Mouse (Mus musculus) adrenal gland, postnatal 25 days (tissue): Measurements from ENCODE around the gene Kcna3. TPM values are rescaled to one million over a fixed set of nuclear protein-coding genes. Genes with fewer than 3 reads are reported as not detected.

Experiments
- DNase-seq: peaks from one replicate; pipeline ENCODE4 v3.0.0; 2021; ENCODE audit warnings: mixed read lengths
- total RNA-seq: library from RNA; stranded (reverse); gene quantifications from 2 replicates; pipeline ENCODE4 v1.2.3, GENCODE M21; 2021

The Kcna3 gene
- total RNA-seq, 1 experiment from 2014 or later, result 0.79 TPM

DNA sequence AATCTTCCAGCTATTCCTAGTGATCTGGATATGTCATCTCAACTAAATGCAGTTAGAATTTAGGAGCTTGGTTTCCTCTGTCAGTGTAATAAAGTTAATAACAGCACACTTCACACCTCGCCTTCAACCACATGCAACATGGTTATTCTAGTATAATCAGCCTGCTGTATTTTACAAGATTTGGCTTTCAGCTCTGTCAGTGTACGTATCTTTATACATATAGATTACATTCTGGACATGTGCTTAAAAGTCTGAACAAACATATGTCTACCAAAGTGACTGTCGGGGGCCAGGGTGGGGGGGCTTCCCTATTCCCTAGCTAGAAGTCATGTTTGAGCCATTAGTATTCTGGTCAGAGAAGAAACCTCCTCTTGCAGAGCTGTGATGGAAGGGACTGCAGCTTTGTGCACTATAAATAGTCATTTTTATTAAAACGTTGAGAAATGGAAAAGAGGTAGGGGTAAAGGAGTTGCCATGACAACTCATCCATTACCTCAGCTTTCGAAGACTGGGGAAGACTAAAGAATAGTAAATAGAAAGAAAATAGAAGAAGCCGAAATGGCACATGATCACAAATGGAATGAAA lies 29.6 kb downstream of the Kcna3 start:
- no peak for DNase-seq

DNA sequence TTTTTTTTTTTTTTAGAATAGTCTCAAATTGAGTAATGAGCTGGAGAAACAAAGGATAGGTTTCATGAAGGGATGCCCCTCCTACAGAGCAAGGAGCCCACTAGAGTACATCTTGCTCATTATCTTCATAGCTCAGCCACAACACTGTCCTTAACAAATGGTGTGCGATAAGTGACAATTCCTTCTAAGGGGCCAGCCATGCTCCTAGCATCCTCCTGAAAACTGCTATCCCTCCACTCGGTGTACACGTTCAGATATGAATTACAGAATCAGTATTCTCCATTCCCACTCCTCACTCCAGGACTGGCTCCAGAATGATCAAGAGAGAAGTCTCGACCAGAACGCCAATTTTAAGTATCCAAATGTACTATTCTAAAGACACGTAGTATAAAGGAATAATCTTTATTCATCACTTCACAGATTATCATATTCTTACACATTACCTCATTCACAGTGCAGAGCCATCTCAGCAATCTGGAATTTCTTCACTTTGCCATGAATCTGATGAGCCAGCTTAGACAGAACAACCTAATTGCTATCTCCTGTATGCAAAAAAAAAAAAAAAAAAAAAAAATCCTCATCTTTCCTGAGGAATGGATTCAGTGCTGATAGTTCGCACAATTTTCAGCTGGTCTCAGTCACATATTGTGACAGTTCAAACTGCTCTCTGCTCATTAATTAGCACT lies 30.3 kb downstream of the Kcna3 start:
- no peak for DNase-seq

DNA sequence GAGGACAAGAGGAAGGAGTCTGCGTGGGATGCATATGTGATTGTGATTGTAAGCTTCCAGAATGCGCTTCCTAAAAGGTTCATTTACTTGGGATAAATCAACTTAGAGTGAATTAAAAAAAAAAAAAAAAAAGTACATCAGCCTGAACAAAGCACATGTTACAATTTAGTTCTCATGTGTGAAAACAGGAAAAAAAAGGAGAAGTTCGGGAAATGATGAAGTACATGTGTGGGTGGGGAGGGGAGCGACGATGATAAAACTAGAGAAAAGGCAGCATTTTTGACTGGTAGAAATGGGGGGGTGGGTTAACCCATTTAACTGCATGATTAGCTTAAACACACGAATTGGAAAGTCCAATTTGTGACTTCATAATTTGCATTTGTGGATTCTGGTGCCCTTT lies 31.3 kb downstream of the Kcna3 start:
- DNase-seq, result no peak

DNA sequence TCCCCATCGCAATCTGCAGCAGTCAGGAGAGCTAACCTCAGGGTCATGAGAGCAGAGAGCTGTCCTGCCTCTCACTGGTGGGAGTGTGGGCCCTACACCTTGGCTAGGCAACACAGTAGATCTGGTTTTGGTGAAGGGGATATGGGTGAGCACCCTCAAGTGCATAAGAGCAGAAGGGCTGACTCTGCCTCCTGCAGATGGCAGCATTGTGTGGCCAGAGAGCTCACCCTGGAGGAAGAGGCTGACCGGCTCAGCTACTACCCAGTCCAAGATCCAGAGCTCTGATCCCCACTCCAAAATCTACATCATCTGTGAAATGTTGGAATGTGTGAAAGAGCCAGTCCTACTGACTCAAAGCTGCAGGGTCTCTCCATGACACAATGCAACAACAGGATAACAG lies 37.9 kb downstream of the Kcna3 start:
- no peak for DNase-seq

DNA sequence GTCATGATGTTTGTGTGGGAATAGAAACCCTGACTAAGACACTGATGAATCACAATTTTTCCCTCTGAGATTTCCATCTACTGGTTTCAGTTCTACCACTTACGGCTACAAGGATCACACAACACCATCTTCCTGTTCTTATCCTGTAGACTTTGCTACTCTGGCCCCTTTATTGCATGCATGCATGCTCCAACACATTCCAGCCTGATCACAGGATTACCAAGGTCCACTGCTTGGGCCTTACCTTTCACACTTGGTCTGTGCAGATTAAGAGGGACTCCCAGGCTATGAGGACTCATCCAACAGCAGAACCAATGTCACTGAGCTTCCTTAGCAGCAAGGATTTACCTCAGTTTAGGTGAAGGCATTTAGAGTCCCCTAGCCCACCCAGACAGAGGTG lies 39.7 kb downstream of the Kcna3 start:
- no peak for DNase-seq

DNA sequence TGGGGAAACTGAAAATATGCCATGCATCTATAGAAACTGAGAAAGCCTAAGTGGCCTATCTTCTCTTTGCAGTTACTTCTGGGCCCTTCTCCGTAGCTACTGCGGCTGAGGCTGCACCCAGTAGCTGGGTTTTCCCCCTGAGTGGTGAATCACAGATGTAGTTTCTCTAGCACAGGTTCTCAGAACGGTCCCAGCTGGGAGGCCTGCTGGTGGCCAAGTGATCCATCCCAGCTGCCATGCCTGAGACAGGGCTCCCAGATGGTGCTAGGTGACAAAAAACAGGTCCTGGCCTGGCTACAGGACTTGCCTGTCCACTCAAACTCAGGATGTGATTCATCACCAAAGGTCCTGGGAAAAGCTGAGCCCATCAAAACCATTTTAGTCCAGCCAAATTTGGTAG lies 40.7 kb downstream of the Kcna3 start:
- DNase-seq, result no peak

DNA sequence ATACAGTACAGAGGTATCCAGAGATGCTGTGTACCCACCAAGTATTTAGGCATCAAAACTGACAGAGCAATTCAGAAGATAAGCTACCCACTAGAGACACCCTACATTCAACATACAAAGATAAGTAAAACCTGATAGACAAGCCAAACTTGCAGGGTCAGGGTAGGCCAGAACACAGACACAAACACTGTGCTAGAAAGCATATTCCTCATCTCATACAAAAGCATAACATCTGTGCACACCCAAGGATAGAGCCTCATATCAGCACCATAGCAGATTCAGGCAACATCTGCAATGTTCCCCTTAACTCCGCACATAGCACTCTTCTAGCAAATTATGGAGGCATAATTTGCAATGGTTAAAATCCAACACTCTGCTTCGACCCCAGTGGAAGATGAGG lies 41.1 kb downstream of the Kcna3 start:
- no peak for DNase-seq

DNA sequence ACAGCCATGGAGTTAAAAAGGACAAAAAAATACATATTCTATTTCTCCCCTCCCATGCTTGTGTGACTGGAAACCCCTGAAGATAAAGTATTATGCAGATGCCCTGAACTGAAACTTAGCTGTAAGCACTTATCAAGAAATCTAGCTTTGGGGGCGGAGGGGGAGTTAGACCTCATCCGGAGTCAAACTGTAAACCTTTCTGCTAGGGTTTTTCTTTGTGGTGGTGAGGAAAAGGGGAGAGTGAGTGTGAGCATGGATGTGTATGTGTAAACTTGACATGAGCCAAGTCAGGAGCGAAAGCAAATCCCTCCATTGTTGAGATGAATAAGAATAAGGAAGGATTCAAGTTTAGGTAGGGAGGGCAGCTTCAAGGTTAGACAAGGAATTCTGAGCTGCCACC lies 44.8 kb downstream of the Kcna3 start:
- no peak for DNase-seq

DNA sequence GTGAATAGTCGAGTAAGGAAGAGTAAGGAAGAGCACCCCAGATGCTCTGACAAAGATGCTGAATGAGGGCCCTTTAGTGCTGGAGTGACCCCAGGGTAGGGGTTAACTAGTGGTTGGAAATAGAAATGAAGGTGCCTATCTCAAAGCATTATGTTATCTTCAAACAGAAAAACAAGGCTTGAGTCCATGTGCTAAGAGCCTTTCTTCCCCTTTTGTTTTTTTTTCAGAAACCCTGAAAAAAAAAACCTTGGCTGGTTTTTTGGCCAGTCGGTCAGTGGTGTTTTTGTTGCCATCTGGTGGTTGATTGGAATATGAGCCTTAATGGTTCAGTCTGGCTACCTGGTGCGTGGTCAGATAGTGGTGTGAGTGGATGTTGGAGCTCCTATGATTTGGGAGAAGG lies 45.3 kb downstream of the Kcna3 start:
- DNase-seq, result no peak

DNA sequence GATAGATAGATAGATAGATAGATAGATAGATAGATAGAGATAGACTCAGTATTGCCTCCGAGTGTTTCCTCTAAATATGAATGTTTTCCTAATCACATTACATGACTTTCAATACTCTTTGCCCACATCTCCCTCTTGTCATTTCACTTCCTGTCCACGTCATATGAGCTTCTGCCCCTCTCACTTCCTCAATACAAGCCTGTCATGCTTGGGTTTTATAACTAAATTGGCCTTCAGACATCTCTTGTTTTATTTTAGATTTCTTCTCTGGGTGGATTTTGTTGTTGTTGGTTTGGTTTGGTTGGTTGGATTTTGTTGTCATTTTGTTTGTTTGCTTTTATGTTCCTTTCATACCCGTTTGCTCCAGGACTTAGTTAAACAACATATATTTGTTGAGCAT lies 48.6 kb downstream of the Kcna3 start:
- DNase-seq, result no peak

DNA sequence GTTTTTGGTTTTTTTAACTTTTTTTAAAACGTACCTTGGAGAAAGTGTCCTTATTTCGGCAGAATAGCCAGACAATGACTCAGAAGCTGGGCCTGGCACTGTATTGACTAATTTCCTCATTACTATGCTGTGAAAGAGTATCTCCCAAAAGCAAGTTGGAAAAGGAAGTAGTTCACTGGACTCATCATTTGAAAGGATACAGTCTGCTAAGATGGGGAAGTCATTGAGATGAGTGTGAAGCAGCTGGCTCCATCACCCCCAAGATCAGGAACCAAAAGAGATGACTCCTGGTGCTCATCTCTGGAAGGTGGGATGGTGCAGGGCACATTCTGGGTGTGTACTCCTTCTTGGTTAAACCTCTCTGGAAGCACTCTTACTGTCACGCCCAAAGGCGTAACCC lies 51.4 kb downstream of the Kcna3 start:
- no peak for DNase-seq

Other genes with a start within 250 kb of the Kcna3 start
- 4.9 and 5.3 TPM in 2 replicates for gene Cd53, start 246.0 kb upstream of the Kcna3 start, total RNA-seq
- not detected in 2 replicates for gene Olfr266, start 209.9 kb upstream of the Kcna3 start, total RNA-seq
- 0.95 and 1.2 TPM in 2 replicates for gene Kcna2, start 65.0 kb downstream of the Kcna3 start, total RNA-seq
- not detected in 2 replicates for gene Kcna10, start 146.9 kb downstream of the Kcna3 start, total RNA-seq
- 0.43 TPM in 1 of 2 replicates, not detected in the other for gene Cym, start 185.6 kb downstream of the Kcna3 start, total RNA-seq
- gene A630076J17Rik, start 194.4 kb downstream of the Kcna3 start, total RNA-seq, result not detected in 2 replicates
- gene Prok1, start 203.5 kb downstream of the Kcna3 start, total RNA-seq, result 0.38 and 0.49 TPM in 2 replicates
- gene Lamtor5, start 242.7 kb downstream of the Kcna3 start, total RNA-seq, result 74.6 and 91.9 TPM in 2 replicates